Mouse (Mus musculus): ENCODE data around the gene Rab36.

The Rab36 gene

DNA sequence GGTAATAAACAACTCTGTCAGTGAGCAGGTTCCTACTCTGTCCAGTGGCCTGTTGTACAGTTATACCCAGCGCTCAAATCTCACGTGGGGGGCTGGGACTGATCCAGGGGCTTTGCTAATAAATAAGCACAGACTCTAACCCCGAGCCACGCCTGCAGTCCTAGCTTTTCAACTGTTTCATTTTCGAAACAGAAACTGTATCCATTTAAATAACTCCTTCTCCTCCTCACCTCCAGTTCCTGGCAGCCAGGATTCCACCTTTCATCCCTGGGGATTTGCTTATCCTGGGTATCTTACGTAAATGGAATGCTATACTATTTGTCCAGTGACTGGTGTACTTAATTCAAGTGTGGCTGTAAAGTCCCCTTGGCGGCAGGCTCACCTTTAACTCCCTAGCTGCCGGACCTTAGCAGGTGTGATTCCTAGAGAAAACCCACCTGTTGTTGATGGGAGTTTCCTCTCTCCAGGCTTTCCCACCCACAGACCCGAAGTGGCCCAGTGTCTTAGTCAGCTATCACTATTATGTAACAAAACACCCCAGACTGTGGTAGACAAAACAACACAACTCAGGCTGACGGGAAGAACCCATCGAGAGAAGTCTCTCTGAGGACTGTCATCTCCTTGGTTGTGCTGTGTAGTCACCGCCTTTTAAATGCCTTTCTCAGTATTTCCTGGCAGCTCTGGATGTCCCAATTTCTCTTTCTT lies 31.9 kb downstream of the Rab36 start:
- intact Hi-C loops (cut with DNase I) = no loop called here

DNA sequence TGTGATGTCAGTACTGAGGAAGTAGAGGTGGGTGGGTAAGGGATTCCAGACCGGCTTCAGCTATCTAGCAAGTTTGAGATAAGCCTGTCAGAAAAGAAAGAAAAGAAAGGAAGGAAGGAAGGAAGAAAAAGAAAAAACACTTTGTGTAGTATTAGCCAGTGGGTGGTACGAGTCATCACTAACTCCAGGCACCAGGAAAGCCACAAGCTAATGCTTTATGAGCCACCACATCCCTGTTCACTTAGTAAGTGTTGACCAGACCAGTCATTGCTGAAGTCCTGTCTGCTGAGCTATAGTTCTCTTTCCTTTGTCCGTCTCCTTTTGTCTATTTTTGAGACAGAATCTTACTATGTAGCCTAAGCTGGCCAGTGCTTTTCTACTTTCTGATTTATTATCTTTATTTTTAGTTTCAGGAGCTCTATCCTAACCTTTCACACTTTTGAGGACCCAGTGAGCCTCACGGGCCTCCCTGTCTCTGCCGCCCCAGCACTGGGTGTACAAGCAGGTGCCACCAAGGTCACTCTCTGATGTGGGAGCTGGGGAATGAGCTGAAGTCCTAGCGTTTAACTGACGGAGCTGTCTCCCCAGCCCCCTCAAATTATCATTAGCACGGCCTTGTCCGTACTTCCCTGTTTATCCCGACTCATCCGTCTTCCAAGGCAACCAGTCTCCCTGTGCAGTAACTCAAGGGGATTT lies 33.6 kb downstream of the Rab36 start:
- intact Hi-C loops (cut with DNase I) = no loop called here

DNA sequence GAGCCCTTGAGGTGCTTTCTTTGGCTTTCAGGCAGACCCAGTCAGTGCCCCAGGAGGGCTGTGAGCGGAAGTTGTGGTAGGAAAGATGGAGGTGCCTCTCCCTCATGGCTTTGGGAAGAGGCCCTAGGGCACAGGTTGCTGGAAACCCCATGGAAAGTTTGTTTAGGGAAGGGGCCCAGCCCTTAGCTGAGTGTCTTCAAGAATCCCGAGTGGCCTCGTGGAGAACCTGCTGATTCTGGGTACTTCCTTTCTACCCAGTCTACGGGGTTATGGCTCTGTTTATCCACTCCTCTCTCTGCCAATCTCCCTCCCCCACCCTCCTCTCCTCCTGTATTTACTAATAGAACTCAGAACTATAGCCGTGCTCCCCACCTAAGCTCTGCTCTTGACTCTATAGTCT lies 38.8 kb downstream of the Rab36 start:
- intact Hi-C loops (cut with DNase I) = no loop called here

DNA sequence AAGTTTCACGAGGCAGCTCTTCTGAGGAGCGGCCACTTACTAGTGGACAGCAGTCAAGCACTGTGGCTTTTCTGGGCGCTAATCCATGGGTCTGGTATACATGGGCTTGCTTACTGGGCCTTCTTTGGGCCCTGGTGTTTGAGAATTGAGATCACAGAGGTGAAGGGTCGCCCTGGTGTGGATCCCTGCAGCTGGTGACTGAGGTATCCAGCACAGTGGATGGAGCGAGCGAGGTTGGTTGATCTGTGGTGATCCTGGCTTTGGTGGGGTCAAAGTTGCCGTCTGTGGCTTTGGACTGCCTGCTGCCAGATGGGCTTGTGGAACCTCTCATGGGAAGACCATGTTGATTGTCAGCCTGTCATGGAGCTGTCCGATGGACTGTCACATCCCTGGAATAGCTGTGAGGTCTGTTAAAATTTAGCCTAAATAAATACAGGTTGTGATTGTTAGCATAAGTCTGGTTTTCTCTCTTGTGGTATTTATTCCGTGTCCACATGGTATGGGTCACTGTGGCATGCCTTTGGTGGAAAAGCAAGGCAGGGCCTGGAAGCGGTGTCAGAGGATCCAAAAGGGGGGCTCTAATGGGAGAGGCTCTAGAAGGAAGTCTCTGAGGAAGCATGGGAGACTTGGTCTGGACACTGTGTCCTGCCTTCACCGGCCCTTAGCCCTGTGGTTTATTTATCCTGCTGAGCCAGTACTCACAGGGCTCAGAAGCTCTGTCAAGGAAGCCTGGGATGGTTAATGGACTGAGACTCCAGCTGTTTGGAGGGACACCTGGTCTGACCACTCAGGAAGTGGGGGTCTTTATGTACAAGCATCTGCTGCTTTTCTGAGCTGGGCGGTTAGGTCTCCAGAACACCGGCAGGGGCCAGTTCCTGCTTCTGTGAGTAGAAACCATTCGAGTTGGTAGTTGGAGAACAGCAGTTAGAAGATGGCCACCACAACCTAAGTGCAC lies 41.6 kb downstream of the Rab36 start:
- intact Hi-C loops (cut with DNase I) = no loop called here

- intact Hi-C loops (cut with DNase I) = no loop called here
Measured at GRCm38 (mm10) chr10:75085330-75085729, 48.5 kb downstream of the Rab36 start.

GRCm38 (mm10) chr10:75088471-75088870 lies 51.6 kb downstream of the Rab36 start:
- intact Hi-C loops (cut with DNase I) = no loop called here

- intact Hi-C loops (cut with DNase I) = no loop called here
Measured at GRCm38 (mm10) chr10:75091478-75092152, 54.8 kb downstream of the Rab36 start.

GRCm38 (mm10) chr10:75093252-75093987 lies 56.6 kb downstream of the Rab36 start:
- intact Hi-C loops (cut with DNase I) = no loop called here

GRCm38 (mm10) chr10:75094338-75094737 lies 57.5 kb downstream of the Rab36 start:
- intact Hi-C loops (cut with DNase I) = no loop called here

GRCm38 (mm10) chr10:75095216-75095615 lies 58.4 kb downstream of the Rab36 start:
- intact Hi-C loops (cut with DNase I) = no loop called here

- intact Hi-C loops (cut with DNase I) = no loop called here
Measured at GRCm38 (mm10) chr10:75098446-75099183, 61.8 kb downstream of the Rab36 start.

DNA sequence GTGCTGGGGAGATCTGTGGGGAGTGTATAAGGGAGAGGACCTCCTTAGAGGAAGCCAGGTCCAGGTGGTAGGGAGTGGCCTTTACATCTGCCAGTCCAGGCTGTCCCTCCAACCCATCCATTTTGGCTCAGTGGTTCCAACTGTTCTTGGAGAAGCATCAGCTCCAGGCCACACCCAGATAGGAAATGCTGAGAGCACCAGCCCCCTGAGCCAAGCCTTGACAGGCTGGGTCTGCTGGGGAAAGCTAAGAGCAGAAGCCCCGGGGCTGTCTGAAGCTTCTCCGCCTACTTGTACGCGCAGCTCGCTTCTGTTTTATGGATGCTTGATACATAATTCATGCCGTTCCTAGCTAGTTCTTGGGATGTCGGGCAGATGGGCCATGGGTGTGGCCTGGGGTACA lies 63.4 kb downstream of the Rab36 start:
- intact Hi-C loops (cut with DNase I) = no loop called here

GRCm38 (mm10) chr10:75103502-75103901 lies 66.6 kb downstream of the Rab36 start:
- intact Hi-C loops (cut with DNase I) = no loop called here

Data from adrenal gland (tissue).